14 mouse cellular contexts compared by ENCODE assay signal in the genomic region with DNA sequence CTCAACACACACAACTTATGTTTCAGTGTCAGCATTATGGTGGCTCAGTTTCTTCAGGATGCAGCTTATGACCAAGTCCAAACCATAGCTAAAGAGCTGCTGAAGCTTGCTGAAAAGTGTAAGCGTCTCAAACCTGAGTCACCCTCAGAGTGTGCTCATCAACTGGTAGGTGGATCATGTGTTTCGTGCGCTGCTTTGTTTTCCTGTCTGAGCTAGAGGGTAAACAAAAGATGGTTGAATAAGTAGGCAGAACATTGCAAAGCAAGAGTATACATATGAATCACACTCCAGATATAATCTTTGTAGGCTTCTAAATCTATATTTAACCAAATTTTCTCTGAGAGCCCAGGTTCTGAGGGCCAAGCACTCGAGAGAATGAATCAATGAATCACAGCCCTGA. TPM values are rescaled to one million over a fixed set of nuclear protein-coding genes. Genes with fewer than 3 reads are reported as not detected.
"Had no signal": no experiment of that assay in that cellular context is flagged by ENCODE, and none has a peak within 500 bp of the region (broad histone marks: within the 10 kb centered on the region; RNA-seq: fewer than 3 reads in every experiment).

No protein-coding gene starts in this region.

- DNase-seq: kidney, adult 11 months; kidney, adult 9 months; kidney, postnatal 10 days; kidney, postnatal 4 days; lung, adult 2 months; lung, postnatal 36 days; midbrain, embryonic 14.5 days; thymus, adult 18-20 months; thymus, postnatal 14 days had no signal

- ATAC-seq: lung, postnatal 0 days had no signal

RNA-seq across cellular contexts. Expression of gene 5830473C10Rik, which starts 3.3 kb away (rescaled TPM):
- total RNA-seq: layer of hippocampus, adult 2 months; megakaryocyte, adult 5-6 weeks had no signal

RNA-seq across cellular contexts. Expression of gene Afm, which starts 45.4 kb away (rescaled TPM):
- total RNA-seq: layer of hippocampus, adult 2 months; layer of hippocampus, postnatal 14 days; left cerebral cortex, postnatal 10 days; megakaryocyte, adult 5-6 weeks had no signal
